Mouse (Mus musculus) left cerebral cortex, adult 18-20 months (tissue): Measurements from ENCODE around the gene Scrt2. TPM values are rescaled to one million over a fixed set of nuclear protein-coding genes. Genes with fewer than 3 reads are reported as not detected.

Experiments used
- DNase-seq, 2 experiments: peaks; one replicate each; pipeline ENCODE4 v3.0.0; 2021 to 2022; ENCODE audit warnings: low spot score in 2 of 2, mixed read lengths in 1 of 2
- total RNA-seq, 2 experiments: library from RNA; stranded (reverse); gene quantifications; 2 replicates each; pipeline ENCODE4 v1.2.3; 2021

Scrt2 gene
- total RNA-seq, 2 experiments from 2014 or later, result 20.5 to 20.7 TPM

- DNase-seq, result peak; percentile 83 to 91
These were observed 24.2 kb downstream of the Scrt2 start, which contains the start of gene Srxn1 for GRCm38 (mm10) chr2:152105318-152106224. Gene Srxn1, plus strand, starts transcription at chr2:152105516.

- no peak for DNase-seq
These were observed 24.9 kb downstream of the Scrt2 start for GRCm38 (mm10) chr2:152106225-152106595.

- no peak for DNase-seq
These were observed 25.3 kb downstream of the Scrt2 start for GRCm38 (mm10) chr2:152106597-152106996.

GRCm38 (mm10) chr2:152108702-152109101 lies 27.4 kb downstream of the Scrt2 start:
- DNase-seq, result no peak

DNA sequence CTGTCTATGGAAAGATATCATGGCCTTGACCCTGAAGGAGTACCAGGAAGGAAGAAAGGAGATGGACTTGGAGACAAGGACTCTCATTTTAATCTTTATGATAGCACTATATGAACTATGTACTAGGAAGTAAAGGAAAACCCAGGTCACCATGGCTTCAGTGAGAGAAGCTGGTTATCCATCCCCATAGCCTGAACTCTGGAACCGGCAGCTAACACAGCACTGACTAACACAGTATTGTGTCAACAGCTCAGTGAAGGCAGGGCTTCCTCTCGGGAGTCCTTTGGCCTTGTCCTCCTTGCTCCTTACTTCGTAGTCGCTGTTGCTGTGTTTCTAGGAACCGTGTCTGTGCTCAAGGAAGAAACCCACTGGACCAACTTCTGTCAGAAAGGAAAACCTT lies 28.1 kb downstream of the Scrt2 start:
- no peak for DNase-seq

- DNase-seq, result no peak
These were observed 30.0 kb downstream of the Scrt2 start for GRCm38 (mm10) chr2:152111311-152111710.

DNA sequence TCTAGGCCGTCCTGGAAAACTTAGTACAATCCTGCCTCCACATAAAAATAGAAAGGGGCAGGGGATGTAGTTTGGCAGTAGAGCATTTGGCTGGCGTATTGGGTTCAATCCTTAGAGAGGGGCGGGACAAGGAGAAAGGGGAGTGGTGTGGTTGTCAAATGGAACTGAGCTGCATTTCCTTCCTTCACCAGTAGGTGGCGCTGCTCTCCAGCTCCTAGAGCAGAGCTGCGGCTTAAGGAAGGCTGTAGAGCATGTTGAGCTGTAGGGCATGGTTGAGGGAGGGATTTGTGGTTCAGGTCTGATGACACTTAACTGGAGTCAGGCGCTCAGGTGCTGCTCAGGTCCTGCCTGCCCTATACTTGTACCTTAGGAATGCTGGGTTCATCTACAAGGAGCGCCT lies 30.6 kb downstream of the Scrt2 start:
- peak; percentile 91 to 97 for DNase-seq

DNA sequence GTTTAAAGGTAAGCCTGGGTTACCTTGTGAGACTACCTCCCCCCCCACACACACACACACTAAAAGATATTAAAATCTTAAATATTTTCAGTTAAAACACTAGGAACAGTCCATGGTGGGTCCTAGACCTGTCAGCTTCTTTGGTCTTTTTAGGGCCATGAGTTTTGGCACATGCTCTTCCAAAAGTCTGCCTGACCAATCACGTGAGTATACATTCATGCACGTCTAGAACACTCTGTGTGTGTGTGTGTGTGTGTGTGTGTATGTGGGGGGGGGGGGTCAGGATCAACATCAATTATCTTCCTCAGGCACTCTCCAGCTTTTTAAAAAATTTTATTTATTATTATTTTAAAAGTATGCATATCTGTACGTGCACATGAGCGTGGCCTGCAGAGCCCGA lies 31.2 kb downstream of the Scrt2 start:
- DNase-seq, result no peak

GRCm38 (mm10) chr2:152112970-152113369 lies 31.6 kb downstream of the Scrt2 start:
- DNase-seq, result peak; percentile 40 to 51

- no peak for DNase-seq
These were observed 33.0 kb downstream of the Scrt2 start for GRCm38 (mm10) chr2:152114057-152114975.

GRCm38 (mm10) chr2:152117694-152118093 lies 36.4 kb downstream of the Scrt2 start:
- no peak for DNase-seq

DNA sequence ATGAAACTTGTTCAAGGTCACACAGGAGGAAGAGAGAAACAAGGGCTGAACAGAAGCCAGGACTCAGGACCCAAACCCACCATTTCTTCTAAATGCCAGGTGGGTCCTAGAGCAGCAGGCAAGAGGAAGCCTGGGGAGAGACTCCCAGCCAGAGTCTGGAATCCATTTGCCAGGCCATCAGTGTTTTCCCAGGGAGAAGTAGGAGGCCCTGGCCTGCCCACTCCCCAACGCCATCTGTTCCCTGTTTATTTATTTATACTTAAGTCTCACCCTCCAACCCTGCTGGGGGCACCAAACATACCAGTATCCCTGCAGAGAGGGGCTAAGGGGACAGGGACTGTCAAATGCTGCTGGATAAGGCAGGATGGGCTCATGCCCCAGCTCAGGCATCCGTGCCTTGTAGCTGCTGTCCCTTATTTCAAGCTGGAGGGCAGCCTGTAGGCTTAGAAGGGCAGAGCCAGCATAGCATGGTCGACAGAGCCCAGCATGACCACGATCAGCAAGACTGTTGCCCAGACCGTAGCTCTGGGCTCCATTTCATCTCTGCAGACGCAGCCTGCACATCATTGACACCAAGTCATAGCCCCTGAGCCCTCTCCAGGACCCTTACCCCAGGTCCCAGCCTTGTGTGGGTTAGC lies 38.0 kb downstream of the Scrt2 start:
- DNase-seq, result no peak

DNA sequence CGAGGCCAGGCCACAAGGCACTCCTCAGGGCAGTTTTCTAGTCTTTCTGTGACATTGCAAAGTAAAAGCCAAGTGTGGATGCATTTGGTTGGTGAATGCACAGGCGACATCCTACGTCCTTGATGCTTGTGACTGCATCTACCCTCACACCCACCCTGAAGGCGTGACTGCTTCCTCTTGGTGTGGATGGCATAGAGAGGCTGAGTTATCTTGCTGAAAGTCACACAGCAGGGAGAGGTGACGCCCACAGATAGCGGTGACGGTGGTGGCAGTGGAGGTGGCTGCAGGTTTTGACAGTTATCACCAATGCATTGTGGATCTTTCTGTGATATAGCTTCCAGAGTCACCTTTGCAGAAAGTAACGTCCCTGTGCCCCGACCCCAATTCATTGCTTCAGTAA lies 41.6 kb downstream of the Scrt2 start:
- DNase-seq, result peak in 1 of 2 experiments; percentile 38

GRCm38 (mm10) chr2:152128597-152128996 lies 47.3 kb downstream of the Scrt2 start:
- no peak for DNase-seq

DNA sequence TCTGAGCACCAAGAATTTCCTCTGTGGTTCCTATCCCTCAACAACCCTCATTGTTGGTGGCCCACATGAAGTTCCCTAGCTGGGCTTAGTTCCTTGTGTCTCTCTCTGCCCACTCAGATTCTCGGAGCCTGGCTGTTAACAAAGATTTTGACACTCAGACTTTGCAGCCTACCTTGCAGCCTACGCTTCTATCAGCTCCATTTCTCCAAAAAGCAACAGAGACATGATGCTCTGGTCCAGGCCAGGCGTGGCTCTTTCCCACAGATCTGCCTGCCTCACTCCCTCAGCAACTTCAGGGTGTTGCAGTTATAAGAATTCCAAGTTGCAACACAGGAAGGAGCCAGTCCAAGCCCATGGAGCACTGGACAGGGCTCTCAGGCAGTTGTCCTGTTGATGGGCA lies 48.4 kb downstream of the Scrt2 start:
- peak in 1 of 2 experiments; percentile 74 for DNase-seq

DNA sequence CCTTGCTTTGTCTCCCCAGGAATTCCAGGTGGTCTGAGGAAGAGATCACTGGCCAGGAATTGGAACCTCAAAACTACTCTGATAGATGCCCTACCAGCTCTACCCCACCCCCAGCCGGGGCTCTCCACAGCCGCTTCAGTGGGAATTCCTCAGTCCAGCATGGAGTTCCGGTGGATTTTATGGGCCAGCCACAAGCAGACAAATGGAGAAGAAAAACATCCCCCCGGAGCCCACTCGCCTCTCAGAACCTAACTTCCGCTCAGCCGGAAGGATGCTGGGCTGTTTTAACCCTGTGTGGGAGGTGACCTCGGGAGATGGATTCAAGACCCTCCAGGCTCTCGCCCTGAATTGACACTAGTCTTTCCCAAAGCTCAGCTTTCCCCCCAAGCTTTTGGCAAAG lies 50.7 kb downstream of the Scrt2 start:
- no peak for DNase-seq

DNA sequence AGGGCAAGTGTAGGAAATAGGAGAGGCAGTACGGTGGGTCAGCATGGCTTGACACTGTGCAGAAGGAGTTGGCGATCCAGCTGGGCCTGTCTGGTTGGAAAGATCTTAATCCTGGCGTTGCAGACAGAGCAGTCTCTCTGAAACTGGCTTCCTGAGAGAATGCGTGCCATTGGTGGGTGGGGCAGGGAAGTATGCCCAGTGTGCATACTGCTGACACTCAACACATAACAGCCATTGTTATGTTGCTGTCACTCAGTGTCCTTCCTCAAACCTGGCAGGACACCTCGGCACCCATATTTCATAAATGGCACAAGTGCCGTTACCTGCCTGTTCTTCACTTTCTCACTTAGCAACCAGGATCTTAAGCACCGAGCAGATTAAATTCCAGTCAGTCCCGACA lies 51.4 kb downstream of the Scrt2 start:
- no peak for DNase-seq

DNA sequence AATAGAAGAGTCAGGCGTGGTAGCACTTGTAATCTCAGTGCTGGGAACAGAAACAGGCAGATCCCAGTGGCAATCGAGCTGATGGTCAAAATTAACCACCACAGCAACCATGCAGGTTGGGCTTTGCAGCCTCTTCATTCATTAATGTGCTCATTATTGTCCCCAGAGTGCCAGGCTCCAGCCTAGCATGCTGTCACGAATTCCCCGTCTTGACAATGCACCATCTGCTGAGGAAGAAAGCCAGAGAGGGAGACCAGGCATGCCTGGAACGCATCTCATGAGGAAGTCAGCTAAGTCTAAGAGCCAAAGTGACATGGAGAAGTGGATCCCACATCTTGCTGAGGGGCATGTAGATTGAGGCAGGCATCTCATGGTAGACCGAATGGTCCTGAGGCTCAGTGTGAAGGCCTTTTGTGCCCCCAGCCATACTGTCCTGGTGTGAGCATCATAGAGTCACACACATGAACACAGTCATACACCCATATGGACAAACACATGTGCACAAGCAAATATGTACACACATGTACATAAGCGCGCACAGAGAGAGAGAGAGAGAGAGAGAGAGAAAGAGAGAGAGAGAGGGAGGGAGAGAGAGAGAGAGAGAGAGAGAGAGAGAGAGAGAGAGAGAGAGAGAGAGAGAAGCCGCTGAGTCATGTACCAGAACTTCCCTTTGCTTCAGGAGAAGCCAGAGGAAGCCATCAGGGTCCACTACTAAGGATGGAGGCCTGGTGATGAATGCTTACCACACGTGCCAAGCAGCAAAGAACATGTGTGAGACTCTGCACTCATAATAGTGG lies 58.1 kb downstream of the Scrt2 start:
- DNase-seq, result peak in 1 of 2 experiments; percentile 26

GRCm38 (mm10) chr2:152140941-152141340 lies 59.6 kb downstream of the Scrt2 start:
- DNase-seq, result no peak

- DNase-seq, result no peak
These were observed 60.2 kb downstream of the Scrt2 start for GRCm38 (mm10) chr2:152141491-152141890.

DNA sequence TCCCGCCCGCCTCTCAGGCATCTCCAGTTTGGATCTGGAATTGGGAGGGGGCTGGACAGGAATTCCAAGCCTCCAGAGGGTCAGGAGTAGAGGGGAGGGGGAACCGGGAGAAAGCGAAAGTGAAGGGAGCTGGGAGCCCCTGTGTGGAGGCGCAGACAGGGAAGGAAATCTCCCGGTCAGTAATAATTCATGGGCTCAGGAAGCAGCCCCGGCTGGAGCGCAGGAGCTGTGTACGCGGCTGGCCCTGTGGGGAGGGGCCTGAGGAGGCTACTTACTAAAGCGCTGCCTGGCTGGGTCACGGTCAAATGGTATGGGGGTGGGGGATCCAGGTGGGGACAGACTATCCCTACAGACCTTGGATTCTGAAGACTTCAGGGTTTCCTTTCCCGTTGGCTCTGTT lies 60.7 kb downstream of the Scrt2 start:
- no peak for DNase-seq
